Mouse (Mus musculus) cerebellum, adult 2 months (tissue): ENCODE measurements around the gene Plxdc1. TPM values are rescaled to one million over a fixed set of nuclear protein-coding genes. Genes with fewer than 3 reads are reported as not detected.

ENCODE experiments used
- DNase-seq, 2 experiments: peaks; one replicate each; pipeline ENCODE4 v3.0.0; 2021
- H3K27ac ChIP-seq: fragments of 200-500 bp; 2 replicates; pipeline ENCODE4 v1.5.1; 2012; ENCODE audit warnings: low read length, control low read depth, inconsistent platforms; ENCODE audit not compliant: insufficient read depth
- H3K27me3 ChIP-seq: fragments of 200-500 bp; 2 replicates; pipeline ENCODE4 v1.6.1; 2012; ENCODE audit warnings: inconsistent platforms, mild to moderate bottlenecking, low read length, moderate library complexity; ENCODE audit not compliant: control insufficient read depth, insufficient read depth
- H3K4me1 ChIP-seq: fragments of 200-500 bp; 2 replicates; pipeline ENCODE4 v1.6.1; 2011; ENCODE audit warnings: low read length; ENCODE audit not compliant: control insufficient read depth, insufficient read depth
- H3K4me3 ChIP-seq: fragments of 200-500 bp; replicated peaks from 2 replicates; pipeline ENCODE3; 2011; ENCODE audit warnings: mild to moderate bottlenecking, low read depth, low read length, control low read depth; ENCODE audit not compliant: insufficient read depth
- CTCF ChIP-seq: fragments of 200-500 bp; IDR thresholded peaks from 2 replicates; pipeline ENCODE4 v1.5.1; 2011; ENCODE audit warnings: low read depth, mild to moderate bottlenecking, control low read depth, low read length, moderate library complexity, borderline replicate concordance; ENCODE audit not compliant: insufficient read depth
- POLR2A ChIP-seq: fragments of 200-500 bp; IDR thresholded peaks from 2 replicates; pipeline ENCODE4 v1.6.1; 2011; ENCODE audit warnings: low read length, control low read depth, borderline replicate concordance; ENCODE audit not compliant: insufficient read depth
- WGBS: fragments of 180-500 bp; shearing (Covaris S2); methylation state at CpG from one replicate; pipeline ENCODE4 v1.1.7; 2018; 5-methylcytosine and 5-hydroxymethylcytosine counted together
- polyA plus RNA-seq: library from polyadenylated mRNA; depleted of rRNA; stranded (reverse); fragments of >200 nt; gene quantifications from 2 replicates; pipeline ENCODE4 v1.2.3, GENCODE M21; 2012

The Plxdc1 gene
- polyA plus RNA-seq, 1 experiment: 46.2 TPM

- peak within 1 kb of the TSS; percentile 61 for H3K4me3 ChIP-seq
- TF ChIP-seq POLR2A: no peak
- no peak for TF ChIP-seq CTCF
- H3K4me1 ChIP-seq: no peaks in the 10 kb centered on the region; the same call in none of the 2 replicates
- no peak within 1 kb of the TSS for H3K27ac ChIP-seq
- WGBS: 4% methylated on average over 26 of the region's 26 CpGs
- no peaks in the 10 kb centered on the region for H3K27me3 ChIP-seq
- DNase-seq: peak; percentile 18 to 25
Observed at GRCm38 (mm10) chr11:97995564-97996288, 9.5 kb upstream of the Plxdc1 start, which contains the start of gene Arl5c. Gene Arl5c, minus strand, starts transcription at chr11:97996181.

- TF ChIP-seq POLR2A (no peak), CTCF (peak; percentile 68)
- peak; percentile 66 to 77 for DNase-seq
- WGBS: 9% methylated on average over 13 of the region's 13 CpGs
Observed at GRCm38 (mm10) chr11:97994539-97995100, 8.4 kb upstream of the Plxdc1 start.

GRCm38 (mm10) chr11:97988530-97989096, 2.4 kb upstream of the Plxdc1 start:
- whole genome bisulfite sequencing: under 1% methylated on average over 26 of the region's 26 CpGs
- Histone ChIP-seq H3K27ac (peak overlapping the region; percentile 69; the same call in 1 of the 2 replicates), H3K4me3 (peak overlapping the region; percentile 92), H3K4me1 (peaks cover 6% of the 10 kb centered on the region; the same call in 1 of the 2 replicates), H3K27me3 (no peaks in the 10 kb centered on the region)
- peak; percentile 88 to 92 for DNase-seq
- no peak for TF ChIP-seq POLR2A
- no peak for TF ChIP-seq CTCF

More at GRCm38 (mm10) chr11:97994539-97995100, 8.4 kb upstream of the Plxdc1 start:
- Histone ChIP-seq H3K4me1 (peaks cover 6% of the 10 kb centered on the region), H3K4me3 (peak overlapping the region; percentile 61), H3K27ac (no peak overlapping the region), H3K27me3 (no peaks in the 10 kb centered on the region)

- Histone ChIP-seq H3K27me3 (no peaks in the 10 kb centered on the region), H3K4me3 (peak overlapping the region; percentile 92), H3K27ac (peak overlapping the region; percentile 69; the same call in 1 of the 2 replicates), H3K4me1 (peaks cover 6% of the 10 kb centered on the region; the same call in 1 of the 2 replicates)
- peak; percentile 46; the same call in 1 of the 2 replicates for TF ChIP-seq CTCF
- TF ChIP-seq POLR2A: no peak
- WGBS: 2% methylated on average over 42 of the region's 42 CpGs
- DNase-seq: peak; percentile 88 to 97
Observed at GRCm38 (mm10) chr11:97987551-97988526, 1.6 kb upstream of the Plxdc1 start.

- Histone ChIP-seq H3K4me3 (peak overlapping the region; percentile 55), H3K27me3 (no peaks in the 10 kb centered on the region), H3K27ac (no peak overlapping the region), H3K4me1 (peaks cover 6% of the 10 kb centered on the region; the same call in 1 of the 2 replicates)
- WGBS: 42% methylated on average over 15 of the region's 17 CpGs
- DNase-seq: no peak
- TF ChIP-seq CTCF (no peak), POLR2A (no peak)
Observed at GRCm38 (mm10) chr11:97986738-97987465, 658 bp upstream of the Plxdc1 start.

- Histone ChIP-seq H3K4me3 (no peak overlapping the region), H3K27me3 (no peaks in the 10 kb centered on the region), H3K27ac (no peak overlapping the region), H3K4me1 (no peaks in the 10 kb centered on the region)
- no peak for DNase-seq
- no peak for TF ChIP-seq POLR2A
- TF ChIP-seq CTCF: no peak
- WGBS: 88% methylated on average over 1 of the region's 1 CpGs
Observed at GRCm38 (mm10) chr11:97983983-97984382, 2.3 kb downstream of the Plxdc1 start.

- no peak overlapping the region for H3K4me3 ChIP-seq
- H3K4me1 ChIP-seq: no peaks in the 10 kb centered on the region
- no peaks in the 10 kb centered on the region for H3K27me3 ChIP-seq
- no peak for DNase-seq
- 92% methylated on average over 3 of the region's 3 CpGs for WGBS
- H3K27ac ChIP-seq: no peak overlapping the region
- TF ChIP-seq CTCF (no peak), POLR2A (no peak)
Observed at GRCm38 (mm10) chr11:97983506-97983905, 2.7 kb downstream of the Plxdc1 start.
